Mouse (Mus musculus): ENCODE measurements around the gene Ptpa. TPM values are rescaled to one million over a fixed set of nuclear protein-coding genes. Genes with fewer than 3 reads are reported as not detected.

Ptpa gene
- total and polyA plus RNA-seq, 2 experiments, result 18.3 to 54.3 TPM

GRCm38 (mm10) chr2:30453570-30453969, 37.7 kb downstream of the Ptpa start:
- Histone ChIP-seq H3K27me3 (ENCODE audit: control insufficient read depth, insufficient read depth, low read length) (no peaks in the 10 kb centered on the region), H3K4me3 (ENCODE audit: insufficient read depth, low read depth, low read length) (no peak overlapping the region), H3K79me2 (ENCODE audit: control insufficient read depth, insufficient read depth, low read length) (no peaks in the 10 kb centered on the region), H3K4me1 (ENCODE audit: control insufficient read depth, insufficient read depth, low read length) (no peaks in the 10 kb centered on the region), H3K36me3 (ENCODE audit: control insufficient read depth, insufficient read depth, low read length) (no peaks in the 10 kb centered on the region), H3K9ac (ENCODE audit: low read depth, low read length) (no peak overlapping the region), H3K27ac (replicated peaks; ENCODE audit: insufficient read depth, low read depth, low read length) (no peak overlapping the region)
- 91% methylated on average over 3 of the region's 3 CpGs for WGBS
- TF ChIP-seq CTCF (IDR thresholded peaks at IDR 0.05; ENCODE audit: low read depth, low read length) (no peak), POLR2A (IDR thresholded peaks at IDR 0.05; ENCODE audit: extremely low read depth, insufficient read depth, low read length) (no peak)
- no peak for DNase-seq (ENCODE audit: extremely low read depth, low read depth, low spot score)

- DNase-seq (ENCODE audit: extremely low read depth, low read depth, low spot score), result no peak
- Histone ChIP-seq H3K27me3 (ENCODE audit: control insufficient read depth, insufficient read depth, low read length) (no peaks in the 10 kb centered on the region), H3K4me1 (ENCODE audit: control insufficient read depth, insufficient read depth, low read length) (no peaks in the 10 kb centered on the region), H3K27ac (replicated peaks; ENCODE audit: insufficient read depth, low read depth, low read length) (no peak overlapping the region), H3K4me3 (ENCODE audit: insufficient read depth, low read depth, low read length) (no peak overlapping the region), H3K36me3 (ENCODE audit: control insufficient read depth, insufficient read depth, low read length) (no peaks in the 10 kb centered on the region), H3K79me2 (ENCODE audit: control insufficient read depth, insufficient read depth, low read length) (no peaks in the 10 kb centered on the region), H3K9ac (ENCODE audit: low read depth, low read length) (no peak overlapping the region)
- no peak for TF ChIP-seq CTCF (IDR thresholded peaks at IDR 0.05; ENCODE audit: low read depth, low read length)
- TF ChIP-seq POLR2A (IDR thresholded peaks at IDR 0.05; ENCODE audit: extremely low read depth, insufficient read depth, low read length), result no peak
- whole genome bisulfite sequencing, result 91% methylated on average over 5 of the region's 5 CpGs
Measured at GRCm38 (mm10) chr2:30454587-30454986, 38.7 kb downstream of the Ptpa start.

GRCm38 (mm10) chr2:30456104-30456980, 40.5 kb downstream of the Ptpa start:
- no peak overlapping the region for H3K27ac ChIP-seq (replicated peaks; ENCODE audit: insufficient read depth, low read depth, low read length)
- no peaks in the 10 kb centered on the region for H3K79me2 ChIP-seq (ENCODE audit: control insufficient read depth, insufficient read depth, low read length)
- H3K36me3 ChIP-seq (ENCODE audit: control insufficient read depth, insufficient read depth, low read length), result no peaks in the 10 kb centered on the region
- H3K4me3 ChIP-seq (ENCODE audit: insufficient read depth, low read depth, low read length), result no peak overlapping the region
- TF ChIP-seq CTCF (IDR thresholded peaks at IDR 0.05; ENCODE audit: low read depth, low read length) (no peak), POLR2A (IDR thresholded peaks at IDR 0.05; ENCODE audit: extremely low read depth, insufficient read depth, low read length) (no peak)
- WGBS, result 81% methylated on average over 13 of the region's 13 CpGs
- no peaks in the 10 kb centered on the region for H3K4me1 ChIP-seq (ENCODE audit: control insufficient read depth, insufficient read depth, low read length)
- DNase-seq (ENCODE audit: extremely low read depth, low read depth, low spot score), result no peak
- no peaks in the 10 kb centered on the region for H3K27me3 ChIP-seq (ENCODE audit: control insufficient read depth, insufficient read depth, low read length)
- no peak overlapping the region for H3K9ac ChIP-seq (ENCODE audit: low read depth, low read length)

GRCm38 (mm10) chr2:30458349-30458748, 42.5 kb downstream of the Ptpa start:
- DNase-seq (ENCODE audit: extremely low read depth, low read depth, low spot score), result no peak
- 80% methylated on average over 6 of the region's 6 CpGs for WGBS

GRCm38 (mm10) chr2:30459241-30459640, 43.4 kb downstream of the Ptpa start:
- no peak for DNase-seq (ENCODE audit: extremely low read depth, low read depth, low spot score)
- no peaks in the 10 kb centered on the region for H3K27me3 ChIP-seq (ENCODE audit: control insufficient read depth, insufficient read depth, low read length)
- H3K36me3 ChIP-seq (ENCODE audit: control insufficient read depth, insufficient read depth, low read length), result no peaks in the 10 kb centered on the region
- no peak overlapping the region for H3K9ac ChIP-seq (ENCODE audit: low read depth, low read length)
- TF ChIP-seq CTCF (IDR thresholded peaks at IDR 0.05; ENCODE audit: low read depth, low read length) (no peak), POLR2A (IDR thresholded peaks at IDR 0.05; ENCODE audit: extremely low read depth, insufficient read depth, low read length) (no peak)
- H3K4me1 ChIP-seq (ENCODE audit: control insufficient read depth, insufficient read depth, low read length), result no peaks in the 10 kb centered on the region
- no peak overlapping the region for H3K27ac ChIP-seq (replicated peaks; ENCODE audit: insufficient read depth, low read depth, low read length)
- H3K4me3 ChIP-seq (ENCODE audit: insufficient read depth, low read depth, low read length), result no peak overlapping the region
- 94% methylated on average over 6 of the region's 6 CpGs for WGBS
- no peaks in the 10 kb centered on the region for H3K79me2 ChIP-seq (ENCODE audit: control insufficient read depth, insufficient read depth, low read length)

More at GRCm38 (mm10) chr2:30458349-30458748, 42.5 kb downstream of the Ptpa start:
- Histone ChIP-seq H3K4me1 (ENCODE audit: control insufficient read depth, insufficient read depth, low read length) (no peaks in the 10 kb centered on the region), H3K9ac (ENCODE audit: low read depth, low read length) (no peak overlapping the region), H3K27me3 (ENCODE audit: control insufficient read depth, insufficient read depth, low read length) (no peaks in the 10 kb centered on the region), H3K27ac (replicated peaks; ENCODE audit: insufficient read depth, low read depth, low read length) (no peak overlapping the region), H3K79me2 (ENCODE audit: control insufficient read depth, insufficient read depth, low read length) (no peaks in the 10 kb centered on the region), H3K36me3 (ENCODE audit: control insufficient read depth, insufficient read depth, low read length) (no peaks in the 10 kb centered on the region), H3K4me3 (ENCODE audit: insufficient read depth, low read depth, low read length) (no peak overlapping the region)
- no peak for TF ChIP-seq POLR2A (IDR thresholded peaks at IDR 0.05; ENCODE audit: extremely low read depth, insufficient read depth, low read length)
- TF ChIP-seq CTCF (IDR thresholded peaks at IDR 0.05; ENCODE audit: low read depth, low read length), result no peak

- Histone ChIP-seq H3K27ac (replicated peaks; ENCODE audit: insufficient read depth, low read depth, low read length) (no peak overlapping the region), H3K27me3 (ENCODE audit: control insufficient read depth, insufficient read depth, low read length) (no peaks in the 10 kb centered on the region), H3K4me1 (ENCODE audit: control insufficient read depth, insufficient read depth, low read length) (peaks cover 3% of the 10 kb centered on the region), H3K4me3 (ENCODE audit: insufficient read depth, low read depth, low read length) (no peak overlapping the region), H3K79me2 (ENCODE audit: control insufficient read depth, insufficient read depth, low read length) (no peaks in the 10 kb centered on the region), H3K9ac (ENCODE audit: low read depth, low read length) (no peak overlapping the region), H3K36me3 (ENCODE audit: control insufficient read depth, insufficient read depth, low read length) (no peaks in the 10 kb centered on the region)
- TF ChIP-seq POLR2A (IDR thresholded peaks at IDR 0.05; ENCODE audit: extremely low read depth, insufficient read depth, low read length) (no peak), CTCF (IDR thresholded peaks at IDR 0.05; ENCODE audit: low read depth, low read length) (no peak)
- 18% methylated on average over 5 of the region's 5 CpGs for WGBS
- no peak for DNase-seq (ENCODE audit: extremely low read depth, low read depth, low spot score)
Measured at GRCm38 (mm10) chr2:30463341-30463761, 47.5 kb downstream of the Ptpa start.

All from liver, adult 2 months (tissue).